Mouse (Mus musculus): ENCODE measurements around the gene Pdcd6. TPM values are rescaled to one million over a fixed set of nuclear protein-coding genes. Genes with fewer than 3 reads are reported as not detected.

Pdcd6 gene
- polyA plus RNA-seq (2011; ENCODE audit: insufficient read depth, insufficient read length, low replicate concordance, missing spikeins): 36.0 and 45.3 TPM in 2 replicates

GRCm38 (mm10) chr13:74317170-74317849 lies at the start of gene Pdcd6:
Gene Pdcd6, minus strand, starts transcription at chr13:74317580.
- Histone ChIP-seq H3K4me1 (ENCODE audit: control insufficient read depth, insufficient read depth, low read length) (no peaks in the 10 kb centered on the region), H3K27ac (ENCODE audit: control insufficient read depth, insufficient read depth, low read depth, low read length, poor library complexity) (peak within 1 kb of the TSS; percentile 63), H3K4me3 (replicated peaks; ENCODE audit: control insufficient read depth, low read depth, low read length) (peak within 1 kb of the TSS; percentile 80)
- under 1% methylated on average over 36 of the region's 36 CpGs for WGBS
- no peak for TF ChIP-seq CTCF (IDR thresholded peaks at IDR 0.05; ENCODE audit: control insufficient read depth, insufficient read depth, low read length)
- TF ChIP-seq POLR2A (IDR thresholded peaks at IDR 0.05; ENCODE audit: borderline replicate concordance, control insufficient read depth, low read depth, low read length): peak; percentile 90

GRCm38 (mm10) chr13:74363859-74364235 lies 46.5 kb upstream of the Pdcd6 start, which contains the start of gene Lrrc14b:
Gene Lrrc14b, minus strand, starts transcription at chr13:74364005.
- WGBS: 31% methylated on average over 8 of the region's 8 CpGs
- Histone ChIP-seq H3K4me1 (ENCODE audit: control insufficient read depth, insufficient read depth, low read length) (no peaks in the 10 kb centered on the region; the same call in 1 of the 2 replicates), H3K4me3 (replicated peaks; ENCODE audit: control insufficient read depth, low read depth, low read length) (no peak within 1 kb of the TSS), H3K27ac (ENCODE audit: control insufficient read depth, insufficient read depth, low read depth, low read length, poor library complexity) (no peak within 1 kb of the TSS)
- TF ChIP-seq POLR2A (IDR thresholded peaks at IDR 0.05; ENCODE audit: borderline replicate concordance, control insufficient read depth, low read depth, low read length) (no peak), CTCF (IDR thresholded peaks at IDR 0.05; ENCODE audit: control insufficient read depth, insufficient read depth, low read length) (no peak)

- TF ChIP-seq POLR2A (IDR thresholded peaks at IDR 0.05; ENCODE audit: borderline replicate concordance, control insufficient read depth, low read depth, low read length): no peak
- no peak for TF ChIP-seq CTCF (IDR thresholded peaks at IDR 0.05; ENCODE audit: control insufficient read depth, insufficient read depth, low read length)
- H3K4me3 ChIP-seq (replicated peaks; ENCODE audit: control insufficient read depth, low read depth, low read length): no peak overlapping the region
- H3K4me1 ChIP-seq (ENCODE audit: control insufficient read depth, insufficient read depth, low read length): no peaks in the 10 kb centered on the region; the same call in 1 of the 2 replicates
- WGBS: 75% methylated on average over 13 of the region's 13 CpGs
- H3K27ac ChIP-seq (ENCODE audit: control insufficient read depth, insufficient read depth, low read depth, low read length, poor library complexity): no peak overlapping the region
Measured at GRCm38 (mm10) chr13:74363176-74363858, 45.9 kb upstream of the Pdcd6 start.

- no peak overlapping the region for H3K27ac ChIP-seq (ENCODE audit: control insufficient read depth, insufficient read depth, low read depth, low read length, poor library complexity)
- no peak overlapping the region for H3K4me3 ChIP-seq (replicated peaks; ENCODE audit: control insufficient read depth, low read depth, low read length)
- TF ChIP-seq CTCF (IDR thresholded peaks at IDR 0.05; ENCODE audit: control insufficient read depth, insufficient read depth, low read length): no peak
- TF ChIP-seq POLR2A (IDR thresholded peaks at IDR 0.05; ENCODE audit: borderline replicate concordance, control insufficient read depth, low read depth, low read length): no peak
- no peaks in the 10 kb centered on the region; the same call in 1 of the 2 replicates for H3K4me1 ChIP-seq (ENCODE audit: control insufficient read depth, insufficient read depth, low read length)
- 22% methylated on average over 2 of the region's 2 CpGs for WGBS
Measured at GRCm38 (mm10) chr13:74362218-74362617, 44.8 kb upstream of the Pdcd6 start.

GRCm38 (mm10) chr13:74356491-74356890 lies 39.1 kb upstream of the Pdcd6 start:
- H3K27ac ChIP-seq (ENCODE audit: control insufficient read depth, insufficient read depth, low read depth, low read length, poor library complexity): no peak overlapping the region
- 93% methylated on average over 13 of the region's 13 CpGs for WGBS

GRCm38 (mm10) chr13:74350435-74350906 lies 33.1 kb upstream of the Pdcd6 start:
- Histone ChIP-seq H3K4me3 (replicated peaks; ENCODE audit: control insufficient read depth, low read depth, low read length) (peak overlapping the region; percentile 95), H3K4me1 (ENCODE audit: control insufficient read depth, insufficient read depth, low read length) (no peaks in the 10 kb centered on the region), H3K27ac (ENCODE audit: control insufficient read depth, insufficient read depth, low read depth, low read length, poor library complexity) (peak overlapping the region; percentile 93; the same call in 1 of the 2 replicates)
- 2% methylated on average over 15 of the region's 15 CpGs for WGBS
- TF ChIP-seq POLR2A (IDR thresholded peaks at IDR 0.05; ENCODE audit: borderline replicate concordance, control insufficient read depth, low read depth, low read length) (no peak), CTCF (IDR thresholded peaks at IDR 0.05; ENCODE audit: control insufficient read depth, insufficient read depth, low read length) (no peak)

More at GRCm38 (mm10) chr13:74356491-74356890, 39.1 kb upstream of the Pdcd6 start:
- TF ChIP-seq POLR2A (IDR thresholded peaks at IDR 0.05; ENCODE audit: borderline replicate concordance, control insufficient read depth, low read depth, low read length): no peak
- no peak for TF ChIP-seq CTCF (IDR thresholded peaks at IDR 0.05; ENCODE audit: control insufficient read depth, insufficient read depth, low read length)
- Histone ChIP-seq H3K4me1 (ENCODE audit: control insufficient read depth, insufficient read depth, low read length) (no peaks in the 10 kb centered on the region), H3K4me3 (replicated peaks; ENCODE audit: control insufficient read depth, low read depth, low read length) (no peak overlapping the region)

GRCm38 (mm10) chr13:74349566-74350434 lies 32.4 kb upstream of the Pdcd6 start, which contains the start of the genes Sdha and Ccdc127:
Gene Sdha, minus strand, starts transcription at chr13:74350280.
Gene Ccdc127, plus strand, starts transcription at chr13:74350309.
- Histone ChIP-seq H3K27ac (ENCODE audit: control insufficient read depth, insufficient read depth, low read depth, low read length, poor library complexity) (peak within 1 kb of the TSS; percentile 93), H3K4me1 (ENCODE audit: control insufficient read depth, insufficient read depth, low read length) (no peaks in the 10 kb centered on the region)
- TF ChIP-seq POLR2A (IDR thresholded peaks at IDR 0.05; ENCODE audit: borderline replicate concordance, control insufficient read depth, low read depth, low read length) (peak; percentile 93), CTCF (IDR thresholded peaks at IDR 0.05; ENCODE audit: control insufficient read depth, insufficient read depth, low read length) (no peak)

More at GRCm38 (mm10) chr13:74349566-74350434, 32.4 kb upstream of the Pdcd6 start, which contains the start of the genes Sdha and Ccdc127:
- H3K4me3 ChIP-seq (replicated peaks; ENCODE audit: control insufficient read depth, low read depth, low read length): peak within 1 kb of the TSS; percentile 95
- WGBS: under 1% methylated on average over 57 of the region's 57 CpGs
